Mouse (Mus musculus): ENCODE measurements around the gene Zfp704. TPM values are rescaled to one million over a fixed set of nuclear protein-coding genes. Genes with fewer than 3 reads are reported as not detected.

The Zfp704 gene
- polyA plus RNA-seq, 1 experiment from 2014 or later, result 12.0 TPM

- Histone ChIP-seq H3K9ac (replicated peaks) (no peak overlapping the region), H3K4me1 (no peaks in the 10 kb centered on the region), H3K9me3 (replicated peaks) (no peaks in the 10 kb centered on the region), H3K27me3 (replicated peaks) (no peaks in the 10 kb centered on the region), H3K4me2 (no peak overlapping the region), H3K4me3 (replicated peaks) (no peak overlapping the region), H3K27ac (replicated peaks) (no peak overlapping the region), H3K36me3 (peaks cover 7% of the 10 kb centered on the region)
- ATAC-seq (ENCODE audit: low FRiP score), result no peak
- WGBS, result 87% methylated on average over 16 of the region's 16 CpGs
These were observed 176.9 kb downstream of the Zfp704 start for GRCm38 (mm10) chr3:9432796-9433526.

- H3K4me3 ChIP-seq (replicated peaks), result no peak overlapping the region
- WGBS, result 61% methylated on average over 3 of the region's 3 CpGs
- H3K36me3 ChIP-seq, result peaks cover under 1% of the 10 kb centered on the region; the same call in 1 of the 2 replicates
- H3K27me3 ChIP-seq (replicated peaks), result no peaks in the 10 kb centered on the region
- no peak for ATAC-seq (ENCODE audit: low FRiP score)
- H3K9me3 ChIP-seq (replicated peaks), result no peaks in the 10 kb centered on the region
- H3K9ac ChIP-seq (replicated peaks), result no peak overlapping the region
- H3K4me2 ChIP-seq, result no peak overlapping the region
- H3K4me1 ChIP-seq, result no peaks in the 10 kb centered on the region
- no peak overlapping the region for H3K27ac ChIP-seq (replicated peaks)
These were observed 177.7 kb downstream of the Zfp704 start for GRCm38 (mm10) chr3:9432226-9432625.

GRCm38 (mm10) chr3:9429946-9430345 lies 179.9 kb downstream of the Zfp704 start:
- Histone ChIP-seq H3K4me3 (replicated peaks) (no peak overlapping the region), H3K4me2 (no peak overlapping the region), H3K9me3 (replicated peaks) (no peaks in the 10 kb centered on the region), H3K27ac (replicated peaks) (no peak overlapping the region), H3K9ac (replicated peaks) (no peak overlapping the region), H3K36me3 (no peaks in the 10 kb centered on the region; the same call in 1 of the 2 replicates), H3K27me3 (replicated peaks) (no peaks in the 10 kb centered on the region), H3K4me1 (no peaks in the 10 kb centered on the region)
- no peak for ATAC-seq (ENCODE audit: low FRiP score)
- WGBS, result 92% methylated on average over 3 of the region's 3 CpGs

GRCm38 (mm10) chr3:9427826-9428225 lies 182.1 kb downstream of the Zfp704 start:
- H3K4me1 ChIP-seq, result no peaks in the 10 kb centered on the region
- no peak overlapping the region for H3K9ac ChIP-seq (replicated peaks)
- H3K9me3 ChIP-seq (replicated peaks), result no peaks in the 10 kb centered on the region
- H3K36me3 ChIP-seq, result no peaks in the 10 kb centered on the region; the same call in 1 of the 2 replicates
- H3K27ac ChIP-seq (replicated peaks), result no peak overlapping the region
- 96% methylated on average over 4 of the region's 4 CpGs for WGBS
- H3K4me3 ChIP-seq (replicated peaks), result no peak overlapping the region
- no peak for ATAC-seq (ENCODE audit: low FRiP score)
- no peaks in the 10 kb centered on the region for H3K27me3 ChIP-seq (replicated peaks)
- H3K4me2 ChIP-seq, result no peak overlapping the region

GRCm38 (mm10) chr3:9425661-9426060 lies 184.2 kb downstream of the Zfp704 start:
- 83% methylated on average over 5 of the region's 5 CpGs for WGBS
- no peak overlapping the region for H3K4me3 ChIP-seq (replicated peaks)
- no peak overlapping the region for H3K4me2 ChIP-seq
- no peaks in the 10 kb centered on the region for H3K27me3 ChIP-seq (replicated peaks)
- no peaks in the 10 kb centered on the region for H3K4me1 ChIP-seq
- no peak for ATAC-seq (ENCODE audit: low FRiP score)
- no peaks in the 10 kb centered on the region for H3K36me3 ChIP-seq
- no peaks in the 10 kb centered on the region for H3K9me3 ChIP-seq (replicated peaks)
- no peak overlapping the region for H3K9ac ChIP-seq (replicated peaks)
- H3K27ac ChIP-seq (replicated peaks), result no peak overlapping the region

- 69% methylated on average over 6 of the region's 6 CpGs for WGBS
- H3K4me3 ChIP-seq (replicated peaks), result no peak overlapping the region
- ATAC-seq (ENCODE audit: low FRiP score), result no peak
These were observed 185.2 kb downstream of the Zfp704 start for GRCm38 (mm10) chr3:9424637-9425036.

GRCm38 (mm10) chr3:9423669-9424068 lies 186.2 kb downstream of the Zfp704 start:
- Histone ChIP-seq H3K27me3 (replicated peaks) (no peaks in the 10 kb centered on the region), H3K9me3 (replicated peaks) (no peaks in the 10 kb centered on the region), H3K4me1 (no peaks in the 10 kb centered on the region), H3K9ac (replicated peaks) (no peak overlapping the region), H3K4me3 (replicated peaks) (no peak overlapping the region), H3K27ac (replicated peaks) (no peak overlapping the region), H3K36me3 (no peaks in the 10 kb centered on the region), H3K4me2 (no peak overlapping the region)
- WGBS, result 84% methylated on average over 6 of the region's 6 CpGs
- ATAC-seq (ENCODE audit: low FRiP score), result no peak

More at GRCm38 (mm10) chr3:9424637-9425036, 185.2 kb downstream of the Zfp704 start:
- H3K27ac ChIP-seq (replicated peaks), result 0 out of 2 replicates have a peak overlapping the region, but pooled peaks have one; percentile 18
- H3K4me1 ChIP-seq, result no peaks in the 10 kb centered on the region
- H3K9me3 ChIP-seq (replicated peaks), result no peaks in the 10 kb centered on the region
- H3K9ac ChIP-seq (replicated peaks), result no peak overlapping the region
- H3K27me3 ChIP-seq (replicated peaks), result no peaks in the 10 kb centered on the region
- no peaks in the 10 kb centered on the region for H3K36me3 ChIP-seq
- no peak overlapping the region for H3K4me2 ChIP-seq

- 98% methylated on average over 4 of the region's 4 CpGs for WGBS
- H3K9ac ChIP-seq (replicated peaks), result no peak overlapping the region
- ATAC-seq (ENCODE audit: low FRiP score), result no peak
These were observed 201.0 kb downstream of the Zfp704 start for GRCm38 (mm10) chr3:9408896-9409295.

GRCm38 (mm10) chr3:9407801-9408200 lies 202.1 kb downstream of the Zfp704 start:
- Histone ChIP-seq H3K4me2 (no peak overlapping the region), H3K4me3 (replicated peaks) (no peak overlapping the region), H3K36me3 (no peaks in the 10 kb centered on the region), H3K9me3 (replicated peaks) (no peaks in the 10 kb centered on the region), H3K4me1 (peaks cover 12% of the 10 kb centered on the region), H3K9ac (replicated peaks) (no peak overlapping the region), H3K27me3 (replicated peaks) (no peaks in the 10 kb centered on the region), H3K27ac (replicated peaks) (no peak overlapping the region)
- WGBS, result 82% methylated on average over 10 of the region's 10 CpGs
- ATAC-seq (ENCODE audit: low FRiP score), result no peak

More at GRCm38 (mm10) chr3:9408896-9409295, 201.0 kb downstream of the Zfp704 start:
- Histone ChIP-seq H3K4me2 (no peak overlapping the region), H3K4me3 (replicated peaks) (no peak overlapping the region), H3K9me3 (replicated peaks) (no peaks in the 10 kb centered on the region), H3K36me3 (no peaks in the 10 kb centered on the region), H3K27me3 (replicated peaks) (no peaks in the 10 kb centered on the region), H3K4me1 (peaks cover under 1% of the 10 kb centered on the region), H3K27ac (replicated peaks) (no peak overlapping the region)

- Histone ChIP-seq H3K4me2 (no peak overlapping the region), H3K27ac (replicated peaks) (no peak overlapping the region), H3K9ac (replicated peaks) (no peak overlapping the region), H3K4me3 (replicated peaks) (no peak overlapping the region), H3K9me3 (replicated peaks) (no peaks in the 10 kb centered on the region), H3K4me1 (peaks cover 17% of the 10 kb centered on the region), H3K36me3 (no peaks in the 10 kb centered on the region), H3K27me3 (replicated peaks) (no peaks in the 10 kb centered on the region)
- WGBS, result 65% methylated on average over 9 of the region's 9 CpGs
- no peak for ATAC-seq (ENCODE audit: low FRiP score)
These were observed 202.8 kb downstream of the Zfp704 start for GRCm38 (mm10) chr3:9407119-9407546.

GRCm38 (mm10) chr3:9405341-9405740 lies 204.5 kb downstream of the Zfp704 start:
- ATAC-seq (ENCODE audit: low FRiP score), result no peak
- 78% methylated on average over 9 of the region's 9 CpGs for WGBS
- no peak overlapping the region for H3K9ac ChIP-seq (replicated peaks)

GRCm38 (mm10) chr3:9403255-9404050 lies 206.4 kb downstream of the Zfp704 start:
- Histone ChIP-seq H3K27me3 (replicated peaks) (no peaks in the 10 kb centered on the region), H3K9me3 (replicated peaks) (no peaks in the 10 kb centered on the region), H3K9ac (replicated peaks) (no peak overlapping the region), H3K4me3 (replicated peaks) (no peak overlapping the region), H3K4me1 (peaks cover 38% of the 10 kb centered on the region), H3K36me3 (no peaks in the 10 kb centered on the region), H3K4me2 (no peak overlapping the region), H3K27ac (replicated peaks) (peak overlapping the region; percentile 48)
- 58% methylated on average over 5 of the region's 5 CpGs for WGBS
- no peak for ATAC-seq (ENCODE audit: low FRiP score)

More at GRCm38 (mm10) chr3:9405341-9405740, 204.5 kb downstream of the Zfp704 start:
- H3K27me3 ChIP-seq (replicated peaks), result no peaks in the 10 kb centered on the region
- H3K36me3 ChIP-seq, result no peaks in the 10 kb centered on the region
- no peak overlapping the region for H3K27ac ChIP-seq (replicated peaks)
- no peak overlapping the region for H3K4me3 ChIP-seq (replicated peaks)
- H3K4me2 ChIP-seq, result no peak overlapping the region
- peaks cover 34% of the 10 kb centered on the region for H3K4me1 ChIP-seq
- no peaks in the 10 kb centered on the region for H3K9me3 ChIP-seq (replicated peaks)
